Mouse (Mus musculus) erythroid progenitor cell, adult 5-6 weeks (primary cell): ENCODE data around the gene Tbxas1. TPM values are rescaled to one million over a fixed set of nuclear protein-coding genes. Genes with fewer than 3 reads are reported as not detected.

Source experiments
- ATAC-seq: replicated peaks from 2 replicates; pipeline ENCODE4 v1.8.0; 2016; ENCODE audit warnings: moderate number of reproducible peaks, mild to moderate bottlenecking, moderate TSS enrichment, inconsistent platforms; ENCODE audit not compliant: poor library complexity, low FRiP score, severe bottlenecking
- total RNA-seq, 2 experiments: library from RNA; stranded (forward) in 1 of 2; stranded (reverse) in 1 of 2; fragments of 150-400 nt in 1 of 2; fragments of 186-747, 209-891 nt in 1 of 2; gene quantifications; 2 replicates each; pipeline versions ENCODE4 v1.2.3 to v1.2.4; 2015 to 2017; ENCODE audit warnings: low replicate concordance in 2 of 2

The Tbxas1 gene
- total RNA-seq, 2 experiments from 2014 or later: 18.6 to 18.9 TPM

DNA sequence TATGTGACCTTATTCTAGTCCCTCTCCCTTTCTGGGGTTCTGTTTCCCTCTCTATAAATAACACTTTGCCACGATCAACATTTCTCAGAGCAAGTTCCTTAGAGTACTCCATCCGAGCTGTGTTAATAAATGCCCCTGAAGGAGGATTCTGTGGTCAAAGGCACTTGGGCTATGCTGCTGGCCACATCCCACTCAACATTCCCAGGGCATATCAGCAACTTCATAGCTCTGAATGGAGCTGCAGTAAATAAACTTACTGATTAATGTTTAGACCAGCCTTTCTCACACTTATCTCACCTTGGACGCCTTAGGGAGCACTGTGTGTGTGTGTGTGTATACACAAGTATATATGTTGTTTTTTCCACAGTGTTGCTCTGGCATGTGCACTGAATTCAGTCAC lies 42.2 kb downstream of the Tbxas1 start:
- ATAC-seq: no peak; the same call in 1 of the 2 replicates

DNA sequence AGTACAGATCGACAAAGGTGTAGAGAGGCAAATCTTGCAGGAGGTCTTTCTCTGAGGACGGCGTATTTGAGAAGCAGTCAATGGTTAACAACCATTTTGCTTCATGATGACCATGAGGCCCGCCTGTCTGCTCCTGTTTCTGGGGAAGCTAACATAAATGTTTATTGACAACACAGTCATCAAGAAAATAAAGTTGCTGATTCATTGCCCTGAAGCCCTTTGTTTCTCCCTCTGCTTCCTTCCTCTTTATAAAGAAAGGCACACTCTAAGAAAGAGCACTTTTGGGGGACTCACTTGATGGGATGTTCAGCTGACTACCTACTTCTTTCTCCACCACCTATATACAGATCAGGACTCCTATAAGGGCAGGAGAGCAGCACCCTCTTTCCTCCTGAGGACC lies 43.5 kb downstream of the Tbxas1 start:
- ATAC-seq: no peak

DNA sequence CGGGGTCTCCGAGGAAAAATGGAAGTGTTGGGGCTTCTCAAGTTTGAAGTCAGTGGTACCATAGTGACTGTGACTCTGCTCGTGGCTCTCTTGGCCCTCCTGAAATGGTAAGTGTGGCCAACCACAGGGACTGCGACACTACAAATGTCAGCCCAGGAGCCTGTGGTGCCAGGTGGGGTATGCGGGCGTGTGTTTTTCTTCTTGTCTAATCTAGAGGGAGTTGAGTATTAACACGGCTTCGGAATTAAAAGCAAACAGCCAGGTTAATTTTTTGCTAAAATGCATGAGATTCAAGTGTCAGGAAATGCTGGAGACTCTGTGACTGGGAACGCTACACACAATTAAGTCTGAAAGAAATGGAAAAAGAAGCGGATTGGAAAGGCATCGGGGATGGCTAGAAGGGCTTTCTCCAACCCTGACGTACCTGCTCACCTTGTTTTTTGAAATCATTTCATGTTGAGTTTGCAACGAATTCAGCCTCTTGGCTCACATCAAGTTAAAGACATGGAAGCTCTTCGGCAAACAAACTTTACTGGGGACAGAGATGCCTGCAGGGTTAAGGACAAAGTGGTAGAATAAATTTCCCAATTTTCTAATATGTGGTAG lies 44.0 kb downstream of the Tbxas1 start:
- ATAC-seq: no peak

DNA sequence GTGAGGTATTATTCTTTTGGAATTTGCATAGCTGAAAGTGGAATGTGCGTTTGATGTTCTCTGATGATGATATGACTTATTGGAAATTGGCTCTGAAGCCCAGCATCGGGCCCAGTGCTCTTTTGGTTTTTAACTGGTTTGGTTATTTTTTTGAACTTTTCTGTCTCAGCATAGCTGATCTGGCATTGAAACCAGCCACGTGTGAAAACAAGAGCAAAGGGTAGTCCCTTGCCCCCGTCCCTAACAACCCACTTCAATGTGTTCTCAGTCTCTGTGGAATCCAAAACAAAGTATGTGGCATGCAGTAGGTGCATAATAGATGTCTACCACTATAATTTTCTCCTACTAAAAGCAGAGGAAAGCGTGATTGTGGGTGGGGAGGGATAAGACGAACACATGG lies 44.9 kb downstream of the Tbxas1 start:
- no peak for ATAC-seq

DNA sequence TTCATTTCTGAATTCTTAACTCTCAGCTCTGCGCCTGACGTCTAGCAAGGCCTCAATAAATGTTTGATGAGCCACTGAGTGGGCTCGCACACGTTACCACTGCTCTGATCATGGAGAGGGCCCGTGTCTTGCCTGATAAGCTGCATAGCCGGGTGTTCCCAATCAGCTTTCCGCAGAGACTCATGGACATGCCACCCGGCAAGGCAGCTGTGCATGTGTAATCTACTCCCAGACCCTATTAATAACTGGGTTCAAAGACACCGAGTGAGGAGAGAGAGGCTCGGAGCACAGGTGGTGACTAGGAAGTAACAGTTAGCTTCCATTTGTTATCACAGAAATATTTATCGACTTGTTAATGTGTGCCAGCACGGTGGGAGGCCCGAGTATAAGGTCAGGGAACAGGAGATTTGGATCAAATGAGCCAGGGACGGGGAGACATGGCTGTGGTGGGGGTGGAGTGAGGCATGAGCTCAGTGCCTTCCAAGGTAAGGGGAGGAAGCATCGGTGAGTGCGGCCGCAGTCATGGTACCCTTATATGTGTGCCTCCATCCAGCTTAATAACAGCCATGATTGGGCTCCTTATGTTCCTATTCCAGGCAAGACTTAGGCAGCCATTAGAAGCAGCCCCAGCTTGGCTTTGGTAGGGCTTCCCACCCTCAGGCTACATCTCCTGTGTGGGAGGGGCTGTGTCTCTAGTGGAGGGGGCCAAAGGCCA lies 46.0 kb downstream of the Tbxas1 start:
- ATAC-seq: peak; percentile 56

DNA sequence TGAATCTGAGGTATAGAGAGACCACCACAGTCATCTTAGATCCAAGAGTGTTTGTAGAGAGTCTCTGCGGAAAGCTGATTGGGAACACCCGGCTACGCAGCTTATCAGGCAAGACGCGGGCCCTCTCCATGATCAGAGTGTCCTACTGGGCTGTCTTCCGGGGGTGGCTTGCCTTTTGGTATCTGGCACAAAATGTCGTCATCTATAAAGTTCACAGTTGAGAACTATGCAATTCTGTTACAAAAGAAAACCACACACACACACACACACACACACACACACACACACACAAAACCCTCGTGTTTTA lies 46.6 kb downstream of the Tbxas1 start:
- peak; percentile 26; the same call in 1 of the 2 replicates for ATAC-seq

DNA sequence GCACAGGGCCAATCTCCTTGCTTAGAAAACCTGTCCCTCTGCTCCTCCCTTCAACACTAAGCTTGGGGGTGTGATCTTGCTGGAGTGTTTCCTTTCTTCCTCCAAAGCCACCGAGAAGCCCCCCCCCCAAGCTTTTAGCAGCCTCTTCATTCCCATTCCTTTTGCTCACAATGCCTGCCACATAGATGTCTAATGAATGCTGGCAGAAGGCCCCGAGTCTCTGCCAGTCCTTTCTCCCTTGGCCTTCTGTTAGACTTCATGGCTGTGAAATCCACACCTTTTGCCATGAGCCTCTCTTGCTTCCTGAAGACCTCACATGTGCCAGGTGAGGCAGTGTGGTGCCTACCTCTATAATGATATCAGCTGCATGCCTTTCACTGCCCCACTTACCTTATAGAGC lies 47.3 kb downstream of the Tbxas1 start:
- no peak for ATAC-seq

DNA sequence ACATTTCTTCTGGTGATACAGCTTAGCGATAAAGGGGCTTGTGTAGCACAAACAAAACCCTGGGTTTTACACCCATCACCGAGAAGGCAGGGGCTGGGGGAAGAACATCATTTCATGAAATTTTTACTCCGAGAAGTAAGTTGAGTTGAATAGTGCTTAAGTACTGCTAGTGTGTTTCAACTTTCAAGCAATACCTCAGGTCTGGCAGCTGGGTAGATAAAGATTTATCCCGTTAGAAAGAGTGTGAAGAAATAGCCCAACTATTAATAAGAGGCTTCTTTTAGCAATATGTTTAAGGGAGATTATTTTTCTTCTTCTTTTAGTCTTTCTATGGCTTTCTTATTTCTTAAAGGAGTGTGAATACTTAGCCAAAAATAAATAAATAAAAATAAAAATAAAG lies 48.2 kb downstream of the Tbxas1 start:
- no peak for ATAC-seq

DNA sequence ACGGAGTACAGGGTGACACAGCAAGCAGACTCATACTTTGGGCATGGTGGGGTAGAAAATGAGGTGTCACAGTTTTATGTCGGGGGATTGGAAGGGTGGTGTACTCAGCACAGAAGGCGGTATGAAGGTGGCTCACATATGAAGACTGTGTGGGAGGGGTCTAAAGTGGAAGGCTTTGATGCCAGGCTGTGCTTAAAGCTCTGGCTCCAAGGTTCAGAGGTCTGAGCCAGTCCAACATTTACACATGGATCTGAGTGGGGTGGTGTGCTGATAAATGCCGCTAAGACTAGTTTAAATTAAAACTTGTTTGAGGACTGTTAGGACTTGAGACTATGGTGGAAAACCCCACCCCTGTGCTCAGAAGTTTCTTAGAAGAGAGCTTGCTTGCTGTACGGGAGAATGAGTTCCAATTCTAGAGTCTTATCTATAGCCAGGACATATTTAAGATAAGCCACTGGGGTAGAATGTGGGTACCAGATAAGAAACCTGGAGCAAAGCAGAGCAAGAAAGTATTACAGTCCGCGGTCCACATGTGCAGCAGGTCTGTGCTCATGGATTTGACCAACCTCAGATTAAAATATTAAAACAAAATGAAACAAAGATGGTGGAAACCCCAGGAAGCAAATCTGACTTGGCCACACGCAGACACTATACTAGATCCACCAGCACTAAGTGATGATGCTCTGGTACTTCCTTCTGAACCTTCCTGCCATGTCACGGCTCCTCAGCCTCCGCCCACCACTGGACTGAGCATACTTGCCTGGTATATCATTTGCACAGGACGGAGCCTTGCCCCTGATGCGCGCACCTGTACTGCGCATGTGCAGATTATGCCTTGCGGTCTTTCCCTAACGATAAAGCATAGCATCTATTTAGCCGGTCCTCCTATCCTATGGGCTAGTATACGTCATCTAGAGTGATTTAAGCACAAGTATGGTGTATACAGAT lies 48.9 kb downstream of the Tbxas1 start:
- peak; percentile 75 for ATAC-seq

DNA sequence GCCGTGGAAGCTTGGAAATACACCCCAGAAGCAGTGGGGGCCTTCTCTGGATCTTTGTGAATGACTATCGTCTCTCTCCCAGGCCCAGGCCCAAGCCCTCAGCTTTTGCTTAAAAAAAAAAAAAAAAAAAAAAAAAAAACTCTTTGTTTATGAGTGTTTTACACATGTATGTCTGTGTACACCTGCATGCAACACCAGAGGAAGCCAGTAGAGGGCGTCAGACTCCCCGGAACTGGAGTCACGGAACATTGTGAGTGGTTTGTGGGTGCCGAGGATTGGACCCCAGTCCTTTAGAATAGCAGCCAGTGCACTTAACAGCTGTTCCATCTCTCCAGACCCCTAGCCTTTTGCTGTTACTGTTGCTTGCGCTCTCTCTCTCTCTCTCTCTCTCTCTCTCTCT lies 50.5 kb downstream of the Tbxas1 start:
- ATAC-seq: no peak

DNA sequence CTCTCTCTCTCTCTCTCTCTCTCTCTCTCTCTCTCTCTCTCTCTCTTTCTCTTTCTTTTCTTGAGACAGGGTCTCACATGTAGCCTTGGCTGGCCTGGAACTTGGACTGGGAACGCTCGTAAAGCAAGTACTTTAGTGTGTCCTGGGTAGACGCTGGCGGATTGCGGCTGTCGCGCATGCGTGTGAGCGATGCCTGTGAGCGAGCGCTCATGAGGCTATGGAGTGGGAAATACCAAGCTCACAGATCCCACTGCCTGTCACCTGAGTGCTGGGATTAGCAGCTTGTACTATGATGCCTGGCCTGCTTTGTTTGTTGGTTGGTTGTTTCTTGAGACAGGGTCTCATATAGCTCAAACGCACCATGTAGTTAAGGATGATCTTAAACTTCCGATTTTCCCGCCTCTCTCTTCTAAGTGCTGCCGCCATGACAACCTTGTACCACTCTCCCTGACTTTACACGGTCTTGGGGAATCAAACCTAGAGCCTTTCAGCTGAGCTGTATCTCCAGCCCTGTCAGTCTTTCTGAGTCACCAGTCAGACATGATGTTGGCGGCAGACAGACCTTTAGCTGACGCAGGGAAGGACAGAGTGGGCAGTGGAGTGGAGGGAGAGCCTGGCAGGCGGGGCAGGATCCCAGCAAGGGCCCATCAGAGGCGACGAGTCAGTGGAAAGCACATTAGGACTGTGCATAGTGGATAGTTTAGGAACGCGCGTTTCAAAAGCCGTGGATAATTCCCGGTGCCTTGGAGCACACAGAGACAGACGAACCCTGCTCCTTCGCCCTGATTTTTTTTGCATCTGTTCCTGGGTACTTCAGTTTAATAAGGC lies 51.1 kb downstream of the Tbxas1 start:
- ATAC-seq: no peak

DNA sequence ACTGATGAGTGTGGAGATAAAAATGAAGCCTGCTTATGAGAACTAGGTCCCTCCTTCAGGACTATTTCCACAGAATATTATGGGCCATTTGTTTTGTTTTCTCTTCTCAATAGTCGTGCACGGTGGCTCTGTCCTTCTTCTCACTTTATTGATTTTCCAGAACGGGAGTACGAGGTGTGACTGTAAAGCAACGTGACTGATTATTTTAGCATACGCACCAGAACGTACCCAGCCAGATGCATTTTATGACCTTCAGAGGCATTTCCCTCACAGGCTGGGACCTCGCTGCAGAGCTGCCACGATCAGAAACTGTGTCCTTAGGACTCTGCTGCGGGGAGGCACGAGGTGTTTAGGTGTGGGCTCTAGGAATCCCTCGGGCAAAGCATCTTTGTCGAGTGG lies 51.8 kb downstream of the Tbxas1 start:
- no peak for ATAC-seq

DNA sequence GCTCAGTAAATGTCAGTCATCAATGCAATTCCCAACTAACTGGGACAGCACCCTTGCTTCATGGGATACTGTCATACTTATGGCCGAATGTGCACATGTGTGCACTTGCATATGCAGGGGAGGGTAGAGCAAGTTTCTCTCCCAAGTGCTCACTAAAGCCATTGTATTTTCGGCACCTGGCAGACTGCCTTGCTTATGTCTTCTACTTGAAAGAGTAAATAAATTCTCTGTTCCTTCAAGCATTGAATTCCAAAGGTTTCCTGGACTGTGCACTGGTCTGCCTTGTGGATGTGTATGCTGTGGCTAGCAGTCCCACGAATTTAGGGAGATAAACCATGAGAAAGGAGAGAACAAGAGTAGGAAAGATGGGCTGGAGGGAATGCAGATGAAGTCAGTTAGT lies 53.3 kb downstream of the Tbxas1 start:
- no peak for ATAC-seq

DNA sequence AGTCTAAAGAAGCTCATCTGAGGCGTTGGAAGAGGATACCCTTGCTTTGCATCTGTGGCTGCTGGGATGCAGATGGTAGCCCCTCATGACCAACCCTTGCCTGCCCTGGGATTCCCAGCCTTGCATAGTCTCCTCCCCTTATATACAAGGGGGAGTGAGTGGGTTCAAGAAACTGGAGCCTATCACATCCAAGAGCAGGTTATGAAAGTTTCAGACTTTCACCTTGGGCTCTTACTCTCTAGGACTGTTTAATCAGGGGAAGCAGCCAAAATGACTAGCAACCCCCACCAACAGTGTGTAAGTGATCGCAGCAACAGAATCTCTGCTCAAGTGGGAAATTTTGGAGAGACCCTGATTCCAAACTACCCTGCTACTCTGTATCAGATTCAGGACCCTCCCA lies 60.8 kb downstream of the Tbxas1 start:
- ATAC-seq: no peak

DNA sequence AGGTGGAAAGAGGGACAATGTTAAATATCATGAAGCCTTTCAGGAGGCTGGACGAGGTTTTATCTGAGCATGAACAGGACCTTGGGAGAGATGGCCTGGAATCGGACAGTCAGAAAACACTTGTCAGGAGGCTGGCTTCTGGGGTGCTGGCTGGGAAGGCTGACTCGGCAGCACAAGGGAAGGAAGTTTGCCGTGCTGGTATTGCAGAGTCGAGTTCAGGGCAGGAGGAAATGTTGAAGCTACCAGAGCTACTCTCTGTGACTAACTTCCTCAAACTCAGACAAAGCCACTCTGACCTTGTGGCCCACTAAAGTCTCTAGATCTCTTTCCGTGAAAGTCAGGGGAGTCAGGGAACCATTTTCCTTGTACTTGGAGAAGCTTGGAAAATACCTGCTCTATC lies 63.2 kb downstream of the Tbxas1 start:
- no peak for ATAC-seq

DNA sequence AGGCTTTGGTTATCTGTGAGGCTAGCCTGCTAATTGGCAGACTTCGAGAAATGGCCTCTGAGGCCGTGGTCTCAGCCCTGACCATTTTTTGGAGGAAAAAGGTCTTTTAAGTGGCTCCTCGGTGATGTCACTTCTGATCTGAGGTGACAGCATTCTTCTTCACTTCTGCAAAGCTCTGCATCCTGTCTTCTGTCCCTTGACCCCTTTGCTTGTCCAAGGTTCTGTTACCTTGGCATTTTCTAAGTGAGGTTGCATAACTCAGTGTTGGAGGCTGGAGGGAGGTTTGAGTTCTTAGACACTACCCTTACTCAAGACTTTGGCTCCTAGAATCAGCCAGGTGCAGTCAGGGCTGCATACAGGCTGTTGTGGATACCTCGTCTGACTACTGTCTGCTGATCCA lies 63.9 kb downstream of the Tbxas1 start:
- ATAC-seq: no peak

DNA sequence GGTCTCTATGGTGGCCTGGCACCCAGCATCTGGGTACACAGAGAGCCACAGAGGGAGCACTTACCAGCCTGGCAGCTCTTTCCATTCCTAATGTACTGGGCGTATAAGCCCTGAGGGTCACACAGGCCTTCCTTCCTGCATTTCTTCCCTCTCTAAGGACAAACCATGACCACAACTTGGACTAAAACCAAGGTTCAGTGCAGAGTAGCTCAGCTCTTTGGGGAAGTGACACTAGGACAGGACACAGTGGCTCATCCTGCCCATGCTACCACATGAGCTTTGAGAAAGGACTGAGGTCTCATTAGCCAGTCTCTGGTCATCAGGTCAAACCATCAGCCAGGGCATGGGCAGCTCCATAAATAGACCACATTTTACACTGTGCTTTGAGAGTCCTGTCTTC lies 65.8 kb downstream of the Tbxas1 start:
- ATAC-seq: no peak

DNA sequence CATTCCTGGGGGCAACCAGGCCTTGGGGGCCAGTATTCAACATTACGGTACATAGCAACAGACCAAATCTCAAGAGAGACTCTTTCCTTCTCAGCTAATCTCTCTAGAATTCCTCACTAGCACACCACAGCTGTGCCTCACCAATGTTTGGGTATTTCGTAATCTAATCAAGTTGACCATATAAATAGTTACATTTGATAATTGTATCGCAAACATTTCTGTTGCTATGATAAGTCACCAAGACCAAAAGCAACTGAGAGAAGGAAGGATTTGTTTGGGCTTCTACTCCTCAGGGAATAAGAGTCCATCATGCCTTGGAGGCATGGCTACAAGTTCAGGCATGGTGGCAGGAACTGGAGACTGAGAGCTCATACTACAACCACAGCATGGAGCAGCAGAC lies 67.6 kb downstream of the Tbxas1 start:
- ATAC-seq: no peak

DNA sequence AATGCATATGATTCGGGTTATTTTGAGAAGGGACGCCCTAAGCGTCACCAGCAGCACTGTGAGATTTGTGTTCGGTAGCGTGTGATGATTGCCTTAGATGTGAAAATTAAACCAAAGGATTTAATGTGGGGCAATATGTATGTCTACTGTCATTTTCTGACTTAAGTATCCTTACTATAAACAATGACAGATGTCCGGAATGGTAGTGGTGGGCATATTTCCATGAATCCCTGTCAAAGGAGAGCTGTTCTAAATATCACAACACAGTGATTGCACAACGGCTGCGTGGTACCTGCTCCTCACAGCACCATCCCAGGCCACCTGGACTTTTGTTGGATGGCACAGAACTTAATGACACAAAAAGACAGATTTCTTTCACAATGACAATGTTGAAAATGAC lies 69.2 kb downstream of the Tbxas1 start:
- no peak for ATAC-seq

DNA sequence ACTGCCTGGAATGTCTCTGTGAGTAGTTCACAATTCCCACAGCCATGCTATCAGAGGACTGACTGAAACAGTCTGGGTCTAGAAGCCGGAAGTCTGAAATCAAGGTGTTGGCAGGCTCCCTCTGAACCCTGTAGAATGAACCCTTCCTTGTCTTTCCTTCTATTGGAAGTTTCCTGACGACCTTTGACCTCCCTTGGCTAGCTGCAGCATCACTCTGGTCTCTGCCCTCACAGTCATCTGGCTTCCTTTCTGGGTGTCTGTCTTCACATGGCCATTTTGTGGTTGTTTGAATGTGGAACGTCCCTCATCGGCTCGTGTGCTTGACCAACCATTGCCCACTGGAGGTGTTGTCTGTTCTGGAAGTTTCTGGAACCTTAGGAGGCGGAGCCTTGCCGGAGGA lies 69.6 kb downstream of the Tbxas1 start:
- no peak for ATAC-seq
